Mouse (Mus musculus) thymus, adult 2 months (tissue): ENCODE results near the gene Cat. TPM values are rescaled to one million over a fixed set of nuclear protein-coding genes. Genes with fewer than 3 reads are reported as not detected.

Experiments
- DNase-seq: peaks from one replicate; pipeline ENCODE4 v3.0.0; 2021
- H3K27ac ChIP-seq: fragments of 200-500 bp; 2 replicates; pipeline ENCODE4 v1.5.1; 2012; ENCODE audit warnings: low read length, control low read depth; ENCODE audit not compliant: control insufficient read depth, insufficient read depth
- H3K27me3 ChIP-seq: fragments of 200-500 bp; 2 replicates; pipeline ENCODE4 v1.6.1; 2012; ENCODE audit warnings: mild to moderate bottlenecking, low read length, moderate library complexity, mixed read lengths; ENCODE audit not compliant: control insufficient read depth, insufficient read depth
- H3K36me3 ChIP-seq: fragments of 200-500 bp; 2 replicates; pipeline ENCODE4 v1.6.1; 2012; ENCODE audit warnings: mild to moderate bottlenecking, low read length, moderate library complexity; ENCODE audit not compliant: control insufficient read depth, insufficient read depth
- H3K4me1 ChIP-seq: fragments of 200-500 bp; replicated peaks from 2 replicates; pipeline ENCODE4 v1.6.1; 2012; ENCODE audit warnings: low read length; ENCODE audit not compliant: control insufficient read depth, insufficient read depth
- H3K4me3 ChIP-seq: fragments of 200-500 bp; 2 replicates; pipeline ENCODE4 v1.5.1; 2012; ENCODE audit warnings: mild to moderate bottlenecking, low read length, control low read depth, moderate library complexity; ENCODE audit not compliant: control insufficient read depth, insufficient read depth
- CTCF ChIP-seq: fragments of 200-500 bp; IDR thresholded peaks from 2 replicates; pipeline ENCODE4 v1.5.1; 2012; ENCODE audit warnings: mild to moderate bottlenecking, control low read depth, low read length, moderate library complexity, borderline replicate concordance; ENCODE audit not compliant: control insufficient read depth, poor library complexity, insufficient read depth; ENCODE audit errors: extremely low read depth
- POLR2A ChIP-seq: fragments of 200-500 bp; IDR thresholded peaks from 2 replicates; pipeline ENCODE4 v1.6.1; 2012; ENCODE audit warnings: mild to moderate bottlenecking, low read length, control low read depth, moderate library complexity; ENCODE audit not compliant: control insufficient read depth, poor library complexity, insufficient read depth; ENCODE audit errors: extremely low read depth
- WGBS: fragments of 180-500 bp; shearing (Covaris S2); methylation state at CpG from one replicate; pipeline ENCODE4 v1.1.7; 2018; 5-methylcytosine and 5-hydroxymethylcytosine counted together
- polyA plus RNA-seq: library from polyadenylated mRNA; depleted of rRNA; stranded (reverse); fragments of >200 nt; gene quantifications from 2 replicates; pipeline ENCODE4 v1.2.3, GENCODE M21; 2012

The Cat gene
- polyA plus RNA-seq, 1 experiment = 67.9 TPM

DNA sequence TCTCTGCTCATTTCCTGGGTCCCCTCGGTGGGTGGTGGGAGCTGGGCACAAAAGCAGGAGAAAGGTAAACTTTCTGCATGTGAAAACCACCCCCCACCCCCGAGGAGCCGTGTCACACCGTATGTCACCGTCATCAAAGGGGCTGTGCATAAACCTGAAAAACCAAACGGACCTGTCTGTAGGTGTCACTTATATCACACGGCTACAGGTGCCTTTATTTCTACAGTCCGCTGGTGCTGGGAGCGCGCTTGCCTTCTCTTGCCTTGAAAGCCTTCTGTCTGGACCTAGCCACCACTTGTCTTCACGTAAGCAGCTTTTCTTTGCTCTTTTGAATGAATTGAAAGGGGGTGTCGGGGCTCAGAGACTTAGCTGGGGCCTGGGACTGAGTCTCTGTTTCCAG is 61.1 kb downstream of the Cat start:
- Histone ChIP-seq H3K27me3 (no peaks in the 10 kb centered on the region), H3K36me3 (no peaks in the 10 kb centered on the region), H3K27ac (no peak overlapping the region), H3K4me1 (no peaks in the 10 kb centered on the region), H3K4me3 (no peak overlapping the region)
- 79% methylated on average over 12 of the region's 12 CpGs for WGBS
- no peak for DNase-seq
- no peak for TF ChIP-seq POLR2A
- no peak for TF ChIP-seq CTCF

DNA sequence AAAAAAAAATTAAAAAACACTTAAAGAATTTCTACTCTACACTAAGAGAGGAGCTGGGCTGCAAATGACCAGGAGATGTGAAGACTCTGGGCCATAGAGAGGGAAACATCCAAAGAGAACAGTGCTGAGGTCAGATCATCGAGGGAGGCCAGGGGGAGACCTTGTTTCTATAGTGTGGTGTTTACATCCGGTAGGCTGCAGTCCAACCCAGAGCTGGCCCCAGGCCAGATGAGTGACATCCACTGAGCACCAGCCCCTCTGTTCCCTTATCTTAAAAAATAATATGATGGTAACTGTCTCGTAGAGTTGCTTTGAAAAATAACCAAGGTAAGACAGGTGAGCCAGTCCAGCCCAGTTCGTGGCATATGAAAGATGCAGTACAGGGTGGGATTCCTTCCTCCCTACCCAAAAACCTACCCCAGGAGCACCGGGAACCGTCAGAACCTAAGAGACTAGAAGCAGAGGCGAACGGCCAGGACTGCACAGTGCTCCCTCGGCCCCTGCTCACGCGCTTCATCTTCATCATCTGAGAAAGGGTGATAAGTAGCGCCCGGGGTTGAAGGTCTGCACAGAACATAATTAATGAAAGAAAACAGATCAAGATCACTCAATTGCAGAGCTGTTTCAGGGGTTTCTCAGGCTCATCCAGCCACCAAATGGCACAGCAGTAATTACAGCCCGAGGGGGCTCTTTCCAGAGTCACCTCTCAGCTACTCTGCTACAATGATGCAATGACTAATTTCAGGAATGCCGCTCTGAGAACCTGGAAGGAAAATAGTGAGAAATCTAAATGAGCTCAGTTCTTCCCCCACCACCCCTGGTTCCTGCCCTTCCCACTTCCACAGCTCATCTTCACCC is 64.1 kb downstream of the Cat start:
- DNase-seq = no peak
- no peak overlapping the region for H3K4me3 ChIP-seq
- no peak overlapping the region for H3K27ac ChIP-seq
- WGBS = 77% methylated on average over 15 of the region's 15 CpGs
- no peak for TF ChIP-seq CTCF
- TF ChIP-seq POLR2A = no peak
- H3K4me1 ChIP-seq = no peaks in the 10 kb centered on the region
- H3K36me3 ChIP-seq = no peaks in the 10 kb centered on the region
- H3K27me3 ChIP-seq = no peaks in the 10 kb centered on the region

DNA sequence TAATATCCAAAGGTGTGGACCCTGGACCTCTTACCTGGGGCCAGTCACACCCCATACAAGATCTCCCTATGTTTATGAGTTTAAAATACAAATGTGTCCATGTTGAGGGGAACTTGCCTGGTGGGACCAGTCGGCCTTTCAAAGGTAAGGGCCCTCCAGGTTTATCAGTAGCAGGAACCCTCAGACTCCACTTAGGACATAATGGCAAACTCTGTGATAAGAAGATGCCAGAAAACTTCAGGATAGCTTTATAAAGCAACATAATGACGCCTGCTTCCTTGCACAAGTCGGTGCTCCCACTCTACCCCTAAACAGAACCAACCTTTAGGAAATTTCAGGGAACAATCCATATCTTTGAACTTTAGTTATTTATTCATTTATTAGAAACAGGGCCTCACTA is 69.2 kb downstream of the Cat start:
- no peak for TF ChIP-seq POLR2A
- no peak for TF ChIP-seq CTCF
- no peak for DNase-seq
- Histone ChIP-seq H3K36me3 (no peaks in the 10 kb centered on the region), H3K4me1 (no peaks in the 10 kb centered on the region), H3K27me3 (no peaks in the 10 kb centered on the region), H3K4me3 (no peak overlapping the region), H3K27ac (no peak overlapping the region)
- 94% methylated on average over 3 of the region's 3 CpGs for WGBS

DNA sequence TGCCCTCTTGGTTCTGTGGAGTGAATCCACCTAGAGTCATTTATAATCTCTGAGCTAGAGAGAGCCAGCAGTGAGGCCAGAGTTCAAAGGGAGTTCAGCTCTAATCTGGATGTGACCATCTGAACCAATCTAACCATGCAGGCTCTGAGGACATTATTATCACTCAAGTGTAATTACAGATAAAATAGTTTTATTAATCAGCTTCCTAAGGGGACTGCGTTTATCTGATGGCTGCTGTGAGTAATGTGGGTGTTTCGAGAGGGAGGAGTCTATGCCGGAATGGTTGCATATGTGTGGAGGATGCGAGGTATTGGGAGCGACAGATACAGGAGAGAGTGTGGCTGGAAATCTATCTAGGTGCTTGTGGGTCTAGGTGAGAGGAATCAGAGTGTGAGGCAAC is 71.6 kb downstream of the Cat start:
- no peaks in the 10 kb centered on the region for H3K27me3 ChIP-seq
- DNase-seq = no peak
- no peak overlapping the region for H3K27ac ChIP-seq
- H3K4me3 ChIP-seq = no peak overlapping the region
- H3K4me1 ChIP-seq = no peaks in the 10 kb centered on the region
- TF ChIP-seq POLR2A (no peak), CTCF (no peak)
- H3K36me3 ChIP-seq = no peaks in the 10 kb centered on the region
- WGBS = 89% methylated on average over 5 of the region's 5 CpGs

DNA sequence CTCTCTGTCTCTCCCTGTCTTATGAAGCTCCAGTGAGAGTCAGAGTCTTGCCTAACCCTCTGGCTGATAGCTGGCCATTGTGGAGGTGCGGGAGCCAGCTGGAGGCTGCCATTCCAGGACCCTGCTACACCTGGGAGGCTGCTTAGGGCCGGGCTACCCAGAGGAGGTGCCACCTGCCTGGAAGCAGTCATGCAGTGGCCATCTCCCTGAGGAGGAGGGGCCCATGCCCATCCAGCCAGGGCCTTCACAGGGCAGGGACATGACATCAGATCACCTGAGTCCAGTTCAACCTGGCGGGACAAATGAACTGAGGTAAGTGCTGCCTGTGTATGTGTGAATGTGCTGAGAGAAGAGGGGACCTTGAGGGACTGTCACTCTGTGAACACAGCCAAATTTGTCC is 73.1 kb downstream of the Cat start:
- H3K27ac ChIP-seq = no peak overlapping the region
- TF ChIP-seq CTCF (no peak), POLR2A (no peak)
- no peak overlapping the region for H3K4me3 ChIP-seq
- no peaks in the 10 kb centered on the region for H3K36me3 ChIP-seq
- no peaks in the 10 kb centered on the region for H3K27me3 ChIP-seq
- WGBS = 90% methylated on average over 3 of the region's 3 CpGs
- no peak for DNase-seq
- H3K4me1 ChIP-seq = no peaks in the 10 kb centered on the region

DNA sequence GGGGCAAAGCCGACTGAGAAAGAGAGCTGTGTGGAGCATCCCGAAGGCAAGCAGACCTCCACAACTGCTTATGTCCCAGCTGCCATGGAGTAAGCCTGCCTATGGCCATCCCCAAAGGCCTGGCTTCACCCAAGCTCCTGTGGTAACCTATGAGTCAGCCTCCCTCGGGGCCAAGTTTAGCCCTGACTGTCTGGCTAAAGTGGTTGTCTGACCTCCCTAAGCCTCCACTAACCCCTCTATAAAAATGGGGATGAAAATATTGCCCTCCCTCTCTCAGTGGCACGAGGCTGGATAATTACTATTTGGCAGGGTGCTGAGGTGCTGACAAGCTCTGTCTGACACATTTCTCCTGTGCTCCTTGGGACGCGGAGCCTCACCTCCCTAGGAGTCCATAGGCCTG is 73.6 kb downstream of the Cat start, which contains the start of gene Elf5:
Gene Elf5, plus strand, starts transcription at position 341 of the 400 bp plus-strand sequence.
- WGBS = 85% methylated on average over 6 of the region's 6 CpGs
- no peaks in the 10 kb centered on the region for H3K4me1 ChIP-seq
- no peak within 1 kb of the TSS for H3K4me3 ChIP-seq
- H3K36me3 ChIP-seq = no peaks in the 10 kb centered on the region
- H3K27me3 ChIP-seq = no peaks in the 10 kb centered on the region
- H3K27ac ChIP-seq = no peak within 1 kb of the TSS
- TF ChIP-seq POLR2A = no peak
- no peak for TF ChIP-seq CTCF
- DNase-seq = no peak
